Mouse (Mus musculus): ENCODE data around the gene Mylk.

Gene Mylk

GRCm38 (mm10) chr16:34901611-34902293, 156.7 kb downstream of the Mylk start:
- in situ Hi-C loops (cut with MseI, MboI) = loop anchor here in 1 of 2 experiments (5.0 kb wide), 1 partner anchor 66 kb away; no protein-coding TSS in a partner anchor

- in situ Hi-C loops (cut with MseI, MboI) = loop anchor here in 1 of 2 experiments (5.0 kb wide), 1 partner anchor 65 kb away; no protein-coding TSS in a partner anchor
These were observed 157.3 kb downstream of the Mylk start for GRCm38 (mm10) chr16:34902294-34902680.

GRCm38 (mm10) chr16:34902761-34903160, 157.8 kb downstream of the Mylk start:
- in situ Hi-C loops (cut with MseI, MboI) = loop anchor here in 1 of 2 experiments (5.0 kb wide), 1 partner anchor 65 kb away; no protein-coding TSS in a partner anchor

- in situ Hi-C loops (cut with MseI, MboI) = loop anchor here (5.0 kb wide), 2 partner anchors 57 to 62 kb away; no protein-coding TSS in a partner anchor
These were observed 159.9 kb downstream of the Mylk start for GRCm38 (mm10) chr16:34904876-34905275.

- in situ Hi-C loops (cut with MseI, MboI) = loop anchor here in 1 of 2 experiments (5.0 kb wide), 1 partner anchor 53 kb away; no protein-coding TSS in a partner anchor
These were observed 164.4 kb downstream of the Mylk start for GRCm38 (mm10) chr16:34909437-34909836.

- in situ Hi-C loops (cut with MseI, MboI) = no loop called here
These were observed 172.4 kb downstream of the Mylk start for GRCm38 (mm10) chr16:34917373-34917900.

GRCm38 (mm10) chr16:34920182-34920581, 175.2 kb downstream of the Mylk start:
- in situ Hi-C loops (cut with MseI, MboI) = no loop called here

GRCm38 (mm10) chr16:34920868-34921267, 175.9 kb downstream of the Mylk start:
- in situ Hi-C loops (cut with MseI, MboI) = no loop called here

GRCm38 (mm10) chr16:34921319-34921718, 176.3 kb downstream of the Mylk start:
- in situ Hi-C loops (cut with MseI, MboI) = no loop called here

GRCm38 (mm10) chr16:34923630-34924029, 178.6 kb downstream of the Mylk start:
- in situ Hi-C loops (cut with MseI, MboI) = no loop called here

GRCm38 (mm10) chr16:34924324-34924723, 179.3 kb downstream of the Mylk start:
- in situ Hi-C loops (cut with MseI, MboI) = no loop called here

GRCm38 (mm10) chr16:34924937-34925618, 180.1 kb downstream of the Mylk start:
- in situ Hi-C loops (cut with MseI, MboI) = no loop called here

- in situ Hi-C loops (cut with MseI, MboI) = no loop called here
These were observed 181.8 kb downstream of the Mylk start for GRCm38 (mm10) chr16:34926531-34927435.

GRCm38 (mm10) chr16:34929686-34930085, 184.7 kb downstream of the Mylk start:
- in situ Hi-C loops (cut with MseI, MboI) = no loop called here

GRCm38 (mm10) chr16:34930110-34930509, 185.1 kb downstream of the Mylk start:
- in situ Hi-C loops (cut with MseI, MboI) = no loop called here

GRCm38 (mm10) chr16:34931306-34931705, 186.3 kb downstream of the Mylk start:
- in situ Hi-C loops (cut with MseI, MboI) = no loop called here

GRCm38 (mm10) chr16:34933173-34933572, 188.2 kb downstream of the Mylk start:
- in situ Hi-C loops (cut with MseI, MboI) = no loop called here

- in situ Hi-C loops (cut with MseI, MboI) = no loop called here
These were observed 189.5 kb downstream of the Mylk start for GRCm38 (mm10) chr16:34934486-34934885.

GRCm38 (mm10) chr16:34935514-34936338, 190.7 kb downstream of the Mylk start:
- in situ Hi-C loops (cut with MseI, MboI) = no loop called here

- in situ Hi-C loops (cut with MseI, MboI) = no loop called here
These were observed 191.4 kb downstream of the Mylk start for GRCm38 (mm10) chr16:34936339-34936810.

Data from mouse trophoblast stem cell (cell line).